Mouse (Mus musculus): ENCODE measurements around the gene Gm10721. TPM values are rescaled to one million over a fixed set of nuclear protein-coding genes. Genes with fewer than 3 reads are reported as not detected.
"Not testable (repeated sequence)": the region's sequence is repeated elsewhere in the genome, so short reads cannot be mapped to it uniquely, and the experiment has no call there.

Gm10721 gene
- total RNA-seq (2021), result 1 to 10 TPM in 1 of 2 experiments, not detected in 1; 1.1 TPM
- long read RNA-seq, experiment 1, result 0 reads
- long read RNA-seq, experiment 2, result 0 reads

GRCm38 (mm10) chr9:3012733-3013279 is at the start of gene Gm10721:
Gm10721 (plus strand) TSS chr9:3013140.
- not testable (repeated sequence) for DNase-seq

- not testable (repeated sequence) for DNase-seq
Measured at GRCm38 (mm10) chr9:3000445-3000972, 12.4 kb upstream of the Gm10721 start, which contains the start of gene Gm10722. Gm10722 (plus strand) TSS chr9:3000922.

- DNase-seq, result not testable (repeated sequence)
Measured at GRCm38 (mm10) chr9:3001006-3001405, 11.9 kb upstream of the Gm10721 start.

- DNase-seq, result peak; percentile 100
Measured at GRCm38 (mm10) chr9:3001948-3002659, 10.8 kb upstream of the Gm10721 start.

GRCm38 (mm10) chr9:3002794-3003396 is 10.0 kb upstream of the Gm10721 start, which contains the start of gene Gm11168:
Gm11168 (plus strand) TSS chr9:3003346.
- peak; percentile 12 for DNase-seq

- DNase-seq, result not testable (repeated sequence)
Measured at GRCm38 (mm10) chr9:3006179-3006578, 6.8 kb upstream of the Gm10721 start.

- DNase-seq, result not testable (repeated sequence)
Measured at GRCm38 (mm10) chr9:3006636-3007035, 6.3 kb upstream of the Gm10721 start.

GRCm38 (mm10) chr9:3007272-3007671 is 5.7 kb upstream of the Gm10721 start:
- DNase-seq, result not testable (repeated sequence)

GRCm38 (mm10) chr9:3009331-3009730 is 3.6 kb upstream of the Gm10721 start:
- not testable (repeated sequence) for DNase-seq

GRCm38 (mm10) chr9:3012054-3012621 is 802 bp upstream of the Gm10721 start:
- not testable (repeated sequence) for DNase-seq

- not testable (repeated sequence) for DNase-seq
Measured at GRCm38 (mm10) chr9:3015354-3015753, 2.4 kb downstream of the Gm10721 start, which contains the start of gene Gm10720. Gm10720 (plus strand) TSS chr9:3015654.

- DNase-seq, result peak; percentile 7
Measured at GRCm38 (mm10) chr9:3015896-3016295, 3.0 kb downstream of the Gm10721 start.

- not testable (repeated sequence) for DNase-seq
Measured at GRCm38 (mm10) chr9:3017108-3017507, 4.2 kb downstream of the Gm10721 start, which contains the start of gene Gm10719. Gm10719 (plus strand) TSS chr9:3017408.

GRCm38 (mm10) chr9:3018944-3019343 is 6.0 kb downstream of the Gm10721 start:
- DNase-seq, result peak; percentile 100

- peak; percentile 85 for DNase-seq
Measured at GRCm38 (mm10) chr9:3019835-3020727, 7.1 kb downstream of the Gm10721 start.

- DNase-seq, result not testable (repeated sequence)
Measured at GRCm38 (mm10) chr9:3022316-3023008, 9.5 kb downstream of the Gm10721 start.

- DNase-seq, result peak; percentile 10
Measured at GRCm38 (mm10) chr9:3023312-3023984, 10.5 kb downstream of the Gm10721 start, which contains the start of gene Gm10718. Gm10718 (plus strand) TSS chr9:3023547.

- DNase-seq, result not testable (repeated sequence)
Measured at GRCm38 (mm10) chr9:3023985-3024648, 11.2 kb downstream of the Gm10721 start.

- not testable (repeated sequence) for DNase-seq
Measured at GRCm38 (mm10) chr9:3024912-3025467, 12.1 kb downstream of the Gm10721 start, which contains the start of gene Gm10717. Gm10717 (plus strand) TSS chr9:3025417.

All from adrenal gland, postnatal 10 days (tissue).